Mouse (Mus musculus) mouse embryonic stem cell (cell line): ENCODE data around the gene Birc6.

ENCODE experiments used
- in situ Hi-C, 2 experiments: fragments of 300-500 bp; cut with MboI; formaldehyde crosslinking; loops; 1 replicate in 1 of 2; 3 replicates in 1 of 2; pipeline ENCODE4 v1.14.3; 2019 to 2020; ENCODE audit warnings: low sequenced_read_pairs in 2 of 2, low pct_unique_long_range_greater_than_20kb in 1 of 2, mixed read lengths in 1 of 2; ENCODE audit not compliant: unreplicated experiment in 1 of 2

Gene Birc6

DNA sequence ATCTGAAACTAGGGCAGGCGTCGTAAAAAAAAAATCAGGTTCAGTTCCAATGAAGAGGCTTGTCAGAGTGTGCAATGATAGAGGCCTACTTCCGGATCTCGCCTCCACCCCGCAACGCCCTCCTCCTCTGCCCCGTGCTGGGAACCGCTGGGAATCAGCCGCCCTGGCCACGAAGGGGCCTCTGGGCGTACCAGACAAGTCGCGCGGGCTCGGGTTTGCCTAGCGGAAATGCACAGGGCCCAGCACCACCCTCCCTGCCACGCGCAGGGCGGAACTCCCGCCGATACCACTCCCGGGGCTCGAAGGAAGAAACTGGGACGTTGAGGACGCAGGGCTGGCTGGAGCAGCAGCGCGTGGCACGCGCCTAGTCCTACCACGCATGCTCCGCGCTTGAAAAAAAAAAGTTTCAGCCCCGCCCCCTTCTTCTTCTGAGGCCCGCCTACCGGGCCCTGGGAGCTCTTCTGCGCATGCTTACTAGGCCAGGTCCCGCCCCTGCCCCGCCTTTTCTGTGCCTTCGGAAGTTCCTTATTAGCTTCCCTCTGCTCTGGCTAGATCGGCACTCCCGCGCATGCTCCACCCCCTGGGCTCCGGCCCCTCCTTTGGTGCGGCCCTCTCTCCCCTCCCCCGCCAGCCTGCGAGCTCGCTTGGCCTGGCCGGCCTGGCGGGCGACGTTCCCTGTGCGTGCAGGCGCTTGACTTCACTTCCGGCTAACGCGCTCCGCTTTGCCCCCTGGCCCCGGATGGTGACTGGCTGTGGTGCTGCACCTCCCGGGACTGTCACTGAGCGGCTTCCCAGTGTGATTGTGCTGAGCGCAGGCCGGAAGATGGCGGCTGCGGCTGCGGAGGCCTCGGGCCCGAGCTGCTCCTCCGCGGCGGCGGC is at the start of gene Birc6:
Birc6 (plus strand) TSS at position 567 of the 879 bp plus-strand sequence.
- in situ Hi-C loops: no loop called here

DNA sequence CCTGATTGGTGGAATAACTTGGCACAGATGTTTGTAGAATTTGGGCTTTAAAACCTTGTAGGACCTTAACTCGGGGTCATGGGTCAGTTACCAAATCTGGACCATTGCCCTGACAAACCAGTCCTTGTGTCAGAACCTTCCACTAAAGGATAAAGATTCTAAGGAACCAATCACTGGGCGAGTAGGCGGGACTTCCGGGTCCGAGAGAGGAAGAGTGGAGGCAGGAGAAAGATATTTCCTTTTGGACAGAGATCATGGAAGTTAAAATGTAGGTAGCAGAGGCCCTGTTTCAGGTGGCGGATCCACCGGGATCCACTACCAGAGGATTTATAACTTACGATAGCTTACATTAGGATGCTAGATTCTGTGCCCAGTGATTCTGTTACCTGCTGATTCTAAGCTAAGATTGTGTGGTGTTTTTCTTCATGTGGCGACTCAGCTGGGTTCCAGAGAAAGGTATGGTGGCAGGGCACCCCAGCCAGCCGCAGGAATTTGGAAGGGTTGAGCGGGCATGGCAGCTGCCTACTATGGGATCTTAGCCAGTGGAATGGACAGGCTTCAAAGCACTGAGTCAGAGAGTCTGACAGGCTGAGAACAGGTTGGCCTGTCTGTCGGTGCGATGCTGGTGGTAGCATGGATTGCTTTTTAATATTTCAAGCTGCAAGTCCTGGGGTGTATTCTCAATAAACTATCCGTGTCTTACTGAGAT is 47.6 kb upstream of the Birc6 start:
- in situ Hi-C loops: no loop called here

DNA sequence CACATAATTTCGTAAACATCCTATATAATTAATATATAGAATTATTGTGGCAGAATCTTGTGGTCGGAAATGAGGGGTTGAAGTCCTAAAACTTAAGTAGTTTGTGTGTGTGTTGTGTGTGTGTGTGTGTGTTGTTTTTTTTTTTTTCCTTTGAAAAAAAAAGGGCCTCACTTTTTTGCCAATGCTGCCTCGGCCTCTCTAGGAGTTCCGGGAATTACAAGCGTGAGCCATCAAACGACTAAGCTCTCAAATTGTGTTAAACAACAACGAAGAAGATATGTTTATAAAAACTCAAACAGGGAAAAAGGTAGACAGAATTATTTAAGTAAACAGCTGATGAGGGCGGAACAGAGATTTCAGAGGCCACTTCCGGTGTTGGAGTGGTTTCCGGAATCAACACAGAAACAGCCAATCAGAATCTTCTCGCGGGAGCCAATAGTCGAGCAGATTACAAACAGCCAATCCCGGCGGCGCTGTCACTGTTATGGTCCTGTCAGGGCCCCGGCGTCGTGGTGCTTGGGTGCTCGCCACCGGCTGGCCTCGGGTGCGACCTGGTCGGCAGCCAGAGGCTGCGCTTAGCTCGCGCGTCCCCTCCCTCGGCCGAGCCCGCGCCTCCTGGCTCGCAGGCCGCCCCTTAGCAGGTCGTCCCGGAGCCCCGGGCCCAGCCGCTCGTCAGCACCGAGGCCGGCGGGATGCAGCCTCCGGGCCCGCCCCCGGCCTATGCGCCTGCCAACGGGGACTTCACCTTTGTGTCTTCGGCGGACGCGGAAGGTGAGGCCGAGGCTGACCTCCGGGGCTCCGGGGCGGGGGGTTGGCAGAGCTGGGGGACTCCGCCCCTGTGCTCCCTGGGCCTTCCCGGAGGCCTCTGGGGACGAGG is 38.8 kb upstream of the Birc6 start, which contains the start of gene Yipf4:
Yipf4 (plus strand) TSS at position 470 of the 877 bp plus-strand sequence.
- in situ Hi-C loops: no loop called here

DNA sequence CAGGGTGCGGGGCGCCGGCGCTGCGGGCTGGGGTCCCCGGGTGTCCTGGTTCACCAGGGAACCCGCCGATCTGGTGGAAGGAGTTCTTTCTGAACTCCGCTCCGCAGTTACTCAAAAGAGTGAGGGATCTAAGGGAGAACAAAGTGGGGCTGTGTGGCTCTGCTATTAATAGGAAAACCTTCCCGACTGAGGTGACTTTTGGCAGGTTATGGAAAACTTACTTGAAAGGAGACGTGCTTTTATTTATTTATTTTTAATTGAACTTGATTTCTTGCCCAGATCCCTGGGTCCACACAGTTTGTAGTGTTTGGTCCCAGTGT is 38.2 kb upstream of the Birc6 start:
- in situ Hi-C loops: no loop called here

DNA sequence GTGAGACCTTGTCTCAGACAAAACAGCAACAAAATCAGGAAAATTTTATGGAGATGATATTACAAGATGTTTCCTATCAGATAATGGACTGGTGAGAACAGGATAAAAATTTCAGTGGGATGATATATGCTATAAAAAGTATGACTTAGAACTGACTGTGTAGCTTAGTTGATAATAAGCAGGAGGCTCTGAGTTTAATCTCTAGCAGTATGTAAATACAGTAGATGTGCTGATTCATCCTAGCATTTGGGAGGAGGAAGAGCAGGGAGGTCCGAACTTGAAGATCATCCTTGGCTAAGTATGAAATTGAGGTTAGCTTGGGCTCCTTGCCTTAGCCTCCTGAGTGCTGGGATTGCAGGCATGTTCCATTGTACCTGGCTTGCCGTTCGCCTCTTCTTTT is 36.5 kb upstream of the Birc6 start:
- in situ Hi-C loops: no loop called here

DNA sequence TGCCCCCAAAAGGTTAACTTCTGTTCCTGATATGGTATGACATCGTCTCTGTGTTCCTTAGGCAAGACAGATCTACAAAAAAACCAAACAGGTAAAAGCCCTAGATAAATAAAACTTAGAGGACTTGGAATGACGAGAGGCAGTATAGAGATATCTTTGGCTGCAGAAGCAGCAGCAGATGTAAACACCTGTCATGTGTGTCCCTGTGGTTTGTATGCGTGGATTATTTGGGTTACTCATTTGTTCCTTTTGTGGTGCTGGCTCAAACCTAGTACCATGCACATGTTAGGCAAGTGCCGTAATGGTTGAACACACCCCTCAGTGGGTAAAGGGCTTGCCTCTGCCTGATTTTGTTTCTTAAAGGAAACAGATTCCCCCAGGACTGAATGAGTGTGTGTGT is 27.9 kb upstream of the Birc6 start:
- in situ Hi-C loops: no loop called here

DNA sequence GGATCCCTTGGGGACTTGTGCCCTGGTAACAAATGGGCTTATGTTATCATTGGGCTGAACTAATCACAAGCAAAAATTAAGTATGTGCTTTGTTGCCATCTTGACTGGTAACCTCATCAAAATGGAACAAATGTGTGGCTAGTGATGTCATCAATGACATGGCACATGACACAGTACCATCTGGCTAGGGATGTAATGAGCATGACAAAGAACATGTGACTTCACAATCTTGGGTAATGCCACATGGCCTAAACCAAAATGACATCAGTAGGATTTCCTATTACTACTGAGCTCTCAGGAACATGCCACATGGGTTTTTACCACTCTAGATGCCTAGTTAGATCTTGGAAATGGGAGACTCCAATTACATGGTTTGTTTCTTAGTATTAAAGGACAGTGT is 27.0 kb upstream of the Birc6 start:
- in situ Hi-C loops: no loop called here

DNA sequence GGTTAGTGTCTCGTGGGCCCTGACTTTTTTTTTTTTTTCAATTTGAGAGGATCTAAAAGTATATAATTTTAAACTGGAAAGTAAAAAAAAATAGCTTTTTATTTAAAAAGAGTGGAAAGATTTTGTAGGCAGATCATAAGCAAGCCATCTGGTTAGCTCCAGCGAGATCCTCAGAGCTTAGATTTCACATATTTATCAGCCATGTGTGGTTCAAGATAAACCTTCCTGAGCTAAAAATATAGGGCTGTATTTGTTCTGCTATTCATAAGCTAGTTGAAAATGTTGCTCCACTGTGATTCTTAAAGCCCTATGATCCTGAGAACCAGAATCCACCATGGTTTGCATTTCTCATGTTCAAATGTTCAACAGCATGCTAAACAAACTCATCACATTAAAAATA is 20.2 kb upstream of the Birc6 start:
- in situ Hi-C loops: no loop called here

DNA sequence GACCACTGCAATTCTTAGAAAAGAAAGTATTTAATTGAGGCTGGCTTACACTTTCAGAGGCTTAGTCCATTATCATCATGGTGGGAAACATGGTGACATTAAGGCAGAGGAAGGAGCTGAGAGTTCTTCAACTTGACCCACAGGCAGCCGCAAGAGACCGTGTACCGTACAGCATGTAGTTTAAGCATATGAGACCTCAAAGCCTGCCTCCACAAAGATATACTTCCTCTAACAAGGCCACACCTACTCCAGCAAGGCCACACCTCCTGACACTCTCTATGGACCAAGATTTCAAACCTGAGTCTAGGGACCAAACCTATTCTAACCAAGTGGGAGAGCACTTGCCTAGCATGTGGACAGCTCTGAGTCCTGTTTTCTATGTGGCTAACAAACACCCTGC is 19.5 kb upstream of the Birc6 start:
- in situ Hi-C loops: no loop called here

DNA sequence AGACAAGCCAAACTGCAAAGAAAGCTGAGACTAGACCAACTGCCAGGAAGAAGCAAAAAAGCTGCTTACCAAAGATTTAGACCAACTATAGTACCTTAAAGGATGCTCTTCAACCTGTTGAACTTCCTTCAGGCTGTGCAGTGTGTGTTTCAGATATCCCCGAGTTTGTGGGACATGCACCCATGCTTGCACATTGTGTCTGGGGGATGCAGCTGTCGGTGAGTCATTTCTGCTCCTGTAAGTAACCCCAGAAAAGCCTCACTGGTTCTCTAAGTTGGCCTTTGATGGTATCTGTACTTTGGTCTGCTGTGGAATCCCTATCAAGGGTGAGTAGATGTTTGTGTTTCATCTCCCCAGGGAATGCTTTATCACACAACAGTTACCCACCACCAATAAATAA is 15.8 kb upstream of the Birc6 start:
- in situ Hi-C loops: no loop called here

DNA sequence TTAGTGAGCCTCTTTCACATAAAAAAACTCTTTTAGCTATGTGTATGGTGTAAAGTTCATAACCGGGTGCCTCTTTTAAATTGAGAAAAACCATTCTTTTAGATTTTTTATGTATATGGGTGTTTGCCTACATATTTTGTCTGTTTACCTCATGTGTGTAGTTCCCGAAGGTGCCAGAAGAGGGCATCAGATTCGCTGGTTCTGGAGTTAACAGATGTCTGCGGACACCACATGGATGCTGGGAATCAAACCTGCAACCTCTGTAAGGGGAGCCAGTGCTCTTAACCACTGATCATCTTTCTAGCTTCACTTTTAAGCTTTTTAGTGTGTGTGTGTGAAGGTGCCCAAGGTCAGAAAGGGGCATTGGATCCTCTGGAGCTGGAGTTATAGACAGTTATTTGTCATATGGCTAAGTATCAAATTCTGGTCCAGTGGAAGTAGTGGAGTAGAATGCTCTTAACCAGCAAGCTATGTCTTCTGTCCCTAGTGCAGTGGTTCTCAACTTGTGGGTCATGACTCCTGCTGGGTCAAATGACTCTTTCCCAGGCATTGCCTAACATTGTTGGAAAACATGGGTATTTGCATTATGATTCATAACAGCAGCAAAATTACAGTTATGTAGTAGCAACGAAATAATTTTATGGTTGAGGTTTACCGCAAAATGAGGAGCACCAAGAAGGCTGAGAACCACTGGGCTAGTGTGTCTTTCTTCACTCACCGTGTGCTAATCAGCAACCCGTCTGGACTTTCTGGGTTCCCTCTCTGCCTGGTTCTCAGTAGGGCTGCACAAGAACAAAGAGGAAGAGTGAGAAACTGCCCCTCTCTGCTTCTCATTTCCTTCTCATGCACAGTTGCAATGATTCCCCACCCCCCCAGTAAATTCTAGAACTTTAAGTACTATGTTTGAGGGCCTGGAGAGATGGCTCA is 5.0 kb upstream of the Birc6 start:
- in situ Hi-C loops: no loop called here

DNA sequence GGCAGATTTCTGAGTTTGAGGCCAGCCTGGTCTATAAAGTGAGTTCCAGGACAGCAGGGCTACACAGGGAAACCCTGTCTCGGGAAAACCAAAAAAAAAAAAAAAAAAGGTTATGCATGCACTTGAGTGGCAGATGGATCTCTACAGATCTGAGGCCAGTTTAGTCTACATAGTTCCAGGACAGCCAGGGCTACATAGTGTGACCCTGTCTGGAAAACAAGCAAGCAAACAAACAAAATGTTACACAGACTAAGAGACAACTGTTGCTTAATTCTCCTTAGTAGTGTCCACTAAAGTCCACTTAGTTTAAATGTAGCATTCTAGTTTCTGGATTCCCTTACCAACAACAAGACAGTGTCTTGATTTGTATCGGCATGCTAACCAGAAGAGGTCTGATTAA is 2.0 kb upstream of the Birc6 start:
- in situ Hi-C loops: no loop called here

DNA sequence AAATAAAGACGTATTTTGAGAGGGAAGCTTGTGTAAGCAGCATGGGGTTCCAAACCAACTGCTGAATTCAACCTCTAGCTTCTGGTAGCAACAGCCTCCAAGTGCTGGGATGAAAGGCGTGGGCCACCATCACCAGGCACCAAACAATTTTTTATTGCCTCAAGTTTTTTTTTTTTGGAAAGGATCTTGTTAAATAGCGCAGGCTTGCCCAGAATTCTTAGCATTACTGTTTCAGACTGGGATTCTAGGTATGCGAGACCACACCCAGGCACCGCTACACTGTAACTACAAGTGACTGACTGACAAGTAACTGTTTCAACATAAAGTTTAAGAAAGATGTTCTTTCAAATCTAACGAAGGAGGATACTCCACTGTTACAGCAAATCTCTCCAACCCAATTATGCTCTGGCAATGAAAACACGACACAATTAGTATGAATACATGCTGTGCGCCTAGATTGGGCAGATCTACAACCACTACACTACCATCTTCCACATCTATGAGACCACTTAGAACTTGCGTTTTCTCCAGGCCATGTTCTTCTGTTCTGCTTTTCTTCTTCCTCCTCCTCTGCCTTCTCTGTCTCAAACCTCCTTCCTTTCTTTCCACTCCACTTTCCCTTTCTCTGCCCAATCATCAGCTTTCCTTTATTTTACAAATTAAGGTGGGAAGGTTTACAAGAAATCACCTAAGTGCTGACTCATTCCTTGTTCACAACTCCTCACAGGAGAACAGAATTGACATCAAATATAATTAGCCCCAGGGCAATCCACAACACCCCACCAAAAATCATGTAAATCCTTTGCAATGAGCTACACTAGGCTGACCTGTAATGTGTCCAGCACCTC is 1.1 kb upstream of the Birc6 start:
- in situ Hi-C loops: no loop called here

DNA sequence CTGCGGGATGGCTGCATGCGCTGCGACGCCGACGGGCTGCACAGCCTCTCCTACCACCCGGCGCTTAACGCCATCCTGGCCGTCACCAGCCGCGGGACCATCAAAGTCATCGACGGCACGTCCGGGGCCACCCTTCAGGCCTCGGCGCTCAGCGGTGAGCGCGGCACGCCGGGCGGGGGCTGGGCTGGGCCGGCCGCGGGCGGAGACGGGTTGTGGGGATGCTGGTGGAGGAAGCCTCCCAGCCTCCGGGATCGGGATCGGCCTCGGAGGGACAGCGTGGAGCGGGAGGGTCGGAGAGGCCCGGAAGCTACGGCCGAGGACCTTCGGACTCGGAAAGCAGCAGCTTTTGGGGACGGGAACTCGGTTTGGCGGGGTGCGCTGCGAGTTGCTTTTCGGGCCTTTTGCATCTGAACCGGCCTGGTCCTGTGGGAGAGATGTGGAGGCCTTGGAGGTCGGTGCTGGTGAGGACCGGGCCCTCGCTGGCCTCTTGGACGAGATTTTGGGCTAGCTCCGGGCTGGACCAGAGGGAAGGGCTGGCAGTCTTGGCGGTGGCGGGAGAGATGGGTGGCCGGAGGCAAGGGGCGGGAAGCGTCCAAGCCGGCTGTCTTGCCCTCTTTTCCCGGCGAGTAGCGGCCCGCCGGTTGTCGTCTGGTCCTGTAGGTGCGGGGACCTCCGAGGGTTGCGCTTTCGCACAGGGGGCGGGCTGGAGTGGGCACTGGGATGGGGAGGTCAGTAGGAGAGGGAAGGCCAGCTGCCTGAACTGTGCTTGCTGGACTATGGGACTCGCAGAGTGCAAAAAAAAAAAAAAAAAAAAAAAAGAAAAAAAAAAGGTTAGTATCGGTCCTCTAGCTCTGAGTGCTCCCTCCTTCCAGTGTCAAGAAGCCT is 795 bp downstream of the Birc6 start:
- in situ Hi-C loops: no loop called here

DNA sequence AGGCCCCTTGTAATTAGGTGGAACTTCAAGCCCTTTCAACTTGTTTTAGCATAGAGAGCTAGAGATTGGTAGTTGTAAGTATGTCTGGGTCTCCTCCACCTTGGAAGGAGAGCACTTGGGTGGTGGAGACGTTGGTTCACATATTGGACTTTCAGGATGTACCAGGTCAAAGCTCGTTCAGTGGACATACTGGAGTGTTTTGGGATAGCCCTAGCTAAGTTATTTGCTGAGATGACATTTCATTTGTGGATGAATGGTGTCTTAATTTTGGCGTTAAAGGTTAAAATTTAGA is 1.4 kb downstream of the Birc6 start:
- in situ Hi-C loops: no loop called here

DNA sequence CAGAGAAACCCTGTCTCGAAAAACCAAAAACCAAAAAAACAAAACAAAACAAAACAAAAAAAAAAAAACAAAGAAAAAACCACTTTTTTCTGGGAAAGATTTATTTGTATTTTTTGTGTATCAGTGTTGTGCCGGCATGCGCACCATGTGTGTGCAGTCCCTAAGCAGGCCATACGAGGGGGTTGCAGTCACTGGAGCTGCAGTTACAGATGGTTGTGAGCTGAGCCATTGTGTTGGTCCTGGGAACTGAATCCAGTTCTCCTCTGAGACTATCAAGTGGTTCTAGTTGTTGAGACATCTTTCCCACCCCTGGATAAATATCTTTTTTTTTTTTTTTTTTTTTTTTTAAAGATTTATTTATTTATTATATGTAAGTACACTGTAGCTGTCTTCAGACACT is 6.9 kb downstream of the Birc6 start:
- in situ Hi-C loops: no loop called here

DNA sequence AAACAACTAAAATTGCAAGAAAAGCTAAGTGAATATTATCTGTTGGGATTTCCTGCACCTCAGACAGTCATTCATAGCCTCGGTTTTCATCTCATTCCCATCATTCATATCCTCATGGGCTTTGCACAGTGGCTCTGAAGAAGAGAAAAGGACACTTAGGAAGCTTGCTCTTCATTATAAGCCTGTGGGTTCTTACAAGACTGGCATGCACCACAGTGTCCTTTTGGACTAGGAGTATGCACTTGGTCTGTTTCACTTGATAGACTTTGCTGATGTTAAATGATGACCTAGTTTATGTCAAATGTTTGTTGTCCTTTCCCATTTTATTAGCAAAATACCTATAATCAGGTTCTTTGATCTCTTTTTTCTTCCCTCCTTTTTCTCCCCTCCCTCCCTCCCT is 9.4 kb downstream of the Birc6 start:
- in situ Hi-C loops: no loop called here
